8 mouse cellular contexts compared by ENCODE assay signal in genomic region chr7:16906281-16906680, GRCm38 (mm10). TPM values are rescaled to one million over a fixed set of nuclear protein-coding genes. Genes with fewer than 3 reads are reported as not detected.
DNase-seq lines count a peak whose midpoint lies in the region; ATAC-seq and TF ChIP-seq lines count a peak whose summit lies in the region.

Gene Ptgir (plus strand): TSS chr7:16906490.

- no peak within 1 kb of the TSS for H3K9ac ChIP-seq in hindbrain, embryonic 11.5 days (ENCODE audit: low read depth, low read length)
- no peak within 1 kb of the TSS for H3K9ac ChIP-seq in hindbrain, embryonic 16.5 days (ENCODE audit: low read depth, low read length)
- no peak within 1 kb of the TSS for H3K9ac ChIP-seq in lung, postnatal 0 days (replicated peaks; ENCODE audit: low read depth)

- no peak for ATAC-seq in hindbrain, embryonic 11.5 days (ENCODE audit: low FRiP score)
- no peak for ATAC-seq in hindbrain, embryonic 16.5 days
- ATAC-seq in lung, postnatal 0 days = no peak

- no peaks in the 10 kb centered on the region for H3K36me3 ChIP-seq in hindbrain, embryonic 11.5 days (ENCODE audit: control insufficient read depth, insufficient read depth, low read length)
- no peaks in the 10 kb centered on the region for H3K36me3 ChIP-seq in hindbrain, embryonic 16.5 days (ENCODE audit: control insufficient read depth, insufficient read depth, low read length)
- H3K36me3 ChIP-seq in lung, postnatal 0 days (ENCODE audit: insufficient read depth, low read length) = no peaks in the 10 kb centered on the region

- H3K4me3 ChIP-seq in hindbrain, embryonic 11.5 days (ENCODE audit: low read depth, low read length) = no peak within 1 kb of the TSS
- no peak within 1 kb of the TSS for H3K4me3 ChIP-seq in hindbrain, embryonic 16.5 days (ENCODE audit: low read length)
- H3K4me3 ChIP-seq in bone marrow, adult 2 months (replicated peaks; ENCODE audit: control insufficient read depth, low read depth, low read length) = peak within 1 kb of the TSS; percentile 66
- H3K4me3 ChIP-seq in lung, postnatal 0 days (ENCODE audit: low read depth, low read length) = no peak within 1 kb of the TSS

- no peaks in the 10 kb centered on the region for H3K9me3 ChIP-seq in hindbrain, embryonic 11.5 days (ENCODE audit: control insufficient read depth, low read length)
- H3K9me3 ChIP-seq in hindbrain, embryonic 16.5 days (ENCODE audit: control insufficient read depth, low read length) = no peaks in the 10 kb centered on the region
- no peaks in the 10 kb centered on the region for H3K9me3 ChIP-seq in lung, postnatal 0 days (ENCODE audit: low read length)

- H3K27ac ChIP-seq in hindbrain, embryonic 11.5 days (ENCODE audit: low read depth, low read length) = 0 out of 2 replicates have a peak within 1 kb of the TSS, but pooled peaks have one; percentile 6
- H3K27ac ChIP-seq in hindbrain, embryonic 16.5 days (ENCODE audit: low read depth, low read length) = no peak within 1 kb of the TSS
- peak within 1 kb of the TSS; percentile 92 for H3K27ac ChIP-seq in bone marrow, adult 2 months (ENCODE audit: control insufficient read depth, insufficient read depth, low read depth, low read length, poor library complexity)
- H3K27ac ChIP-seq in lung, postnatal 0 days (ENCODE audit: low read length) = 0 out of 2 replicates have a peak within 1 kb of the TSS, but pooled peaks have one; percentile 43

- no peak for TF ChIP-seq EP300 in lung, postnatal 0 days (IDR thresholded peaks at IDR 0.05)

- peaks cover 2% of the 10 kb centered on the region; the same call in 1 of the 2 replicates for H3K4me1 ChIP-seq in hindbrain, embryonic 11.5 days (replicated peaks; ENCODE audit: control insufficient read depth, insufficient read depth, low read length)
- no peaks in the 10 kb centered on the region for H3K4me1 ChIP-seq in hindbrain, embryonic 16.5 days (ENCODE audit: control insufficient read depth, insufficient read depth, low read depth, low read length)
- peaks cover 20% of the 10 kb centered on the region for H3K4me1 ChIP-seq in bone marrow, adult 2 months (ENCODE audit: control insufficient read depth, insufficient read depth, low read length)
- peaks cover 4% of the 10 kb centered on the region for H3K4me1 ChIP-seq in lung, postnatal 0 days (ENCODE audit: insufficient read depth, low read depth, low read length)

- 17% methylated on average over 6 of the region's 6 CpGs for WGBS in hindbrain, embryonic 11.5 days
- 13% methylated on average over 6 of the region's 6 CpGs for WGBS in hindbrain, embryonic 16.5 days
- 10% methylated on average over 6 of the region's 6 CpGs for WGBS in bone marrow, adult 2 months
- WGBS in lung, postnatal 0 days = 30% methylated on average over 6 of the region's 6 CpGs

- intact Hi-C loops in heart, postnatal 10 days (cut with DNase I) = no loop called here

- TF ChIP-seq CTCF in bone marrow, adult 2 months (IDR thresholded peaks at IDR 0.05; ENCODE audit: control insufficient read depth, insufficient read depth, low read length) = no peak
- no peak for TF ChIP-seq CTCF in lung, postnatal 0 days (IDR thresholded peaks at IDR 0.05)

- no peak within 1 kb of the TSS for H3K4me2 ChIP-seq in hindbrain, embryonic 11.5 days (replicated peaks; ENCODE audit: low read depth, low read length)
- no peak within 1 kb of the TSS for H3K4me2 ChIP-seq in hindbrain, embryonic 16.5 days (ENCODE audit: low read length)
- H3K4me2 ChIP-seq in lung, postnatal 0 days (replicated peaks; ENCODE audit: low read depth, low read length) = no peak within 1 kb of the TSS

- no peaks in the 10 kb centered on the region for H3K27me3 ChIP-seq in hindbrain, embryonic 11.5 days (ENCODE audit: control insufficient read depth, insufficient read depth, low read length)
- no peaks in the 10 kb centered on the region for H3K27me3 ChIP-seq in hindbrain, embryonic 16.5 days (replicated peaks; ENCODE audit: control insufficient read depth, insufficient read depth, low read length)
- no peaks in the 10 kb centered on the region for H3K27me3 ChIP-seq in lung, postnatal 0 days (replicated peaks; ENCODE audit: insufficient read depth, low read length)

- DNase-seq in hindbrain, embryonic 11.5 days (ENCODE audit: low spot score) = no peak
- peak; percentile 79 to 82 for DNase-seq in heart, postnatal 10 days
- no peak for DNase-seq in lung, postnatal 0 days (ENCODE audit: low spot score)
- DNase-seq in right cerebral cortex, postnatal 14 days = no peak
- no peak for DNase-seq in embryo, embryonic 10.5 days (ENCODE audit: low spot score)
- no peak for DNase-seq in layer of hippocampus, adult 8-10 months (ENCODE audit: low spot score in 2 of 2)

- no peak for TF ChIP-seq POLR2A in bone marrow, adult 2 months (IDR thresholded peaks at IDR 0.05; ENCODE audit: borderline replicate concordance, control insufficient read depth, low read depth, low read length)

RNA-seq across cellular contexts. Expression of gene Ptgir, which starts in this region (rescaled TPM):
- 0.56 and 0.81 TPM in 2 replicates for polyA plus RNA-seq in hindbrain, embryonic 11.5 days (2014; fragmentation: Nextera tagmentation; extraction: Ambion mirVana)
- polyA plus RNA-seq in hindbrain, embryonic 16.5 days (2015; fragmentation: Nextera tagmentation; extraction: Ambion mirVana) = 0.14 and 0.26 TPM in 2 replicates
- 8.3 and 13.0 TPM in 2 replicates for polyA plus RNA-seq in bone marrow, adult 2 months (2011; ENCODE audit: insufficient read depth, insufficient read length, low replicate concordance, missing spikeins)
- total RNA-seq in heart, postnatal 10 days (2021) = 1 to 10 TPM; 2.6 to 2.8 TPM
- polyA plus RNA-seq in lung, postnatal 0 days (2015; fragmentation: Nextera tagmentation; extraction: Ambion mirVana) = 2.0 and 2.4 TPM in 2 replicates
- total RNA-seq in layer of hippocampus, adult 8-10 months (2022) = not detected

Comparison
In these comparisons a context has a peak if more than half of its experiments do, and no peak if none do; other contexts are left out.
1. DNase-seq: peak in heart, postnatal 10 days (2 of 2); none in hindbrain, embryonic 11.5 days (single experiment), lung, postnatal 0 days (single experiment), right cerebral cortex, postnatal 14 days (single experiment), embryo, embryonic 10.5 days (single experiment) and layer of hippocampus, adult 8-10 months (0 of 2).